9 mouse cellular contexts compared by ENCODE assay signal in genomic region chr14:28507011-28507410, GRCm38 (mm10). TPM values are rescaled to one million over a fixed set of nuclear protein-coding genes. Genes with fewer than 3 reads are reported as not detected.
A peak's percentile ranks its signal among the peaks of the same experiment; 100 is the strongest.
DNase-seq lines count a peak whose midpoint lies in the region; ATAC-seq and TF ChIP-seq lines count a peak whose summit lies in the region.
"Had no signal": no experiment of that assay in that cellular context is flagged by ENCODE, and none has a peak within 500 bp of the region (broad histone marks: within the 10 kb centered on the region; RNA-seq: fewer than 3 reads in every experiment).

No protein-coding gene starts in this region.

- no peaks in the 10 kb centered on the region for H3K27me3 ChIP-seq in Patski
- peaks cover 32% of the 10 kb centered on the region for H3K27me3 ChIP-seq in heart, embryonic 15.5 days
- H3K27me3 ChIP-seq in liver, embryonic 15.5 days: peaks cover 99% of the 10 kb centered on the region

- H3K9me3 ChIP-seq in heart, embryonic 15.5 days (replicated peaks): no peaks in the 10 kb centered on the region
- no peaks in the 10 kb centered on the region for H3K9me3 ChIP-seq in liver, embryonic 15.5 days (replicated peaks)

- peak overlapping the region; percentile 72 for H3K9ac ChIP-seq in heart, embryonic 15.5 days
- no peak overlapping the region for H3K9ac ChIP-seq in liver, embryonic 15.5 days

- WGBS in heart, embryonic 15.5 days: under 1% methylated on average over 15 of the region's 15 CpGs
- WGBS in liver, embryonic 15.5 days (ENCODE audit: insufficient replicate concordance): 2% methylated on average over 15 of the region's 15 CpGs

- TF ChIP-seq CTCF in Patski (IDR thresholded peaks at IDR 0.05): no peak

- POLR2A ChIA-PET in Patski (lab: Charles Lee): interaction anchor here (0.6 to 1.1 kb wide), 7 partner anchors 18 to 702 kb away, joined by 3 to 5 read pairs (median 3); no protein-coding TSS in a partner anchor

- H3K4me1 ChIP-seq in heart, embryonic 15.5 days (replicated peaks): peaks cover 46% of the 10 kb centered on the region
- no peaks in the 10 kb centered on the region; the same call in 1 of the 2 replicates for H3K4me1 ChIP-seq in liver, embryonic 15.5 days (replicated peaks)

- DNase-seq in heart, adult 8-10 months (ENCODE audit: low spot score): peak; percentile 12
- no peak for DNase-seq in heart, postnatal 14 days
- DNase-seq in Patski (ENCODE audit: low read depth, low spot score): peak; percentile 9
- no peak for DNase-seq in layer of hippocampus, postnatal 14 days (ENCODE audit: low spot score in 2 of 2)
- no peak for DNase-seq in embryo, embryonic 9.5 days (ENCODE audit: extremely low spot score)

- no peak for ATAC-seq in Patski
- ATAC-seq in heart, embryonic 15.5 days (replicated peaks; ENCODE audit: insufficient number of reproducible peaks, insufficient read depth, low FRiP score, low read depth): no peak
- ATAC-seq in liver, embryonic 15.5 days (ENCODE audit: insufficient read depth): no peak
- ATAC-seq in CD4-positive, CD25-positive, alpha-beta regulatory T cell, adult 4 months: no peak

- intact Hi-C loops in heart, postnatal 14 days (cut with DNase I): loop anchor here (2.0 to 5.0 kb wide), 6 partner anchors 225 to 698 kb away; no protein-coding TSS in a partner anchor

- H3K4me2 ChIP-seq in heart, embryonic 15.5 days: peak overlapping the region; percentile 92
- peak overlapping the region; percentile 61 for H3K4me2 ChIP-seq in liver, embryonic 15.5 days

- H3K4me3 ChIP-seq in heart, embryonic 15.5 days: peak overlapping the region; percentile 78
- H3K4me3 ChIP-seq in liver, embryonic 15.5 days (replicated peaks): peak overlapping the region; percentile 44; the same call in 1 of the 2 replicates

- peak overlapping the region; percentile 88 for H3K27ac ChIP-seq in heart, embryonic 15.5 days
- no peak overlapping the region for H3K27ac ChIP-seq in liver, embryonic 15.5 days (replicated peaks)

- in situ Hi-C loops in Patski (cut with MboI; ENCODE audit: low pct_unique_long_range_greater_than_20kb): loop anchor here (5.0 to 10.0 kb wide), 5 partner anchors 222 to 700 kb away; no protein-coding TSS in a partner anchor

- CTCF ChIA-PET in Patski (lab: Charles Lee): interaction anchor here (0.7 to 1.6 kb wide), 13 partner anchors 8 to 700 kb away, joined by 3 to 9 read pairs (median 3); no protein-coding TSS in a partner anchor

- H3K36me3 ChIP-seq in heart, embryonic 15.5 days: no peaks in the 10 kb centered on the region
- H3K36me3 ChIP-seq in liver, embryonic 15.5 days (replicated peaks): no peaks in the 10 kb centered on the region

RNA-seq across cellular contexts. Expression of gene Wnt5a, which starts 2.5 kb away (rescaled TPM):
- 10 to 100 TPM; 12.1 to 14.7 (median 13.0) TPM for total RNA-seq in heart, adult 8-10 months (2022)
- total RNA-seq in heart, postnatal 14 days (2021): 10 to 100 TPM; 11.4 to 12.4 TPM
- 19.5 TPM for polyA plus RNA-seq in Patski (2021)
- polyA plus RNA-seq in heart, embryonic 15.5 days (2015; fragmentation: Nextera tagmentation; extraction: Ambion mirVana): 11.9 and 13.8 TPM in 2 replicates
- polyA plus RNA-seq in liver, embryonic 15.5 days (2015; fragmentation: Nextera tagmentation; extraction: Ambion mirVana): 0.21 and 0.33 TPM in 2 replicates
- polyA plus RNA-seq in CD4-positive, CD25-positive, alpha-beta regulatory T cell, adult 4 months (2017; shearing (Covaris generic)): not detected
- 10 to 100 TPM; 15.7 to 16.9 TPM for total RNA-seq in layer of hippocampus, postnatal 14 days (2021)
- total RNA-seq: hematopoietic stem cell, adult 5-6 weeks had no signal

Comparison
In these comparisons a context has a peak if more than half of its experiments do, and no peak if none do; other contexts are left out.
1. DNase-seq: peak in heart, adult 8-10 months (single experiment) and Patski (single experiment); none in heart, postnatal 14 days (0 of 2), layer of hippocampus, postnatal 14 days (0 of 2) and embryo, embryonic 9.5 days (single experiment).